Mouse (Mus musculus): ENCODE data around the gene Mtmr14.

The Mtmr14 gene

GRCm38 (mm10) chr6:113276846-113277245 is 39.2 kb downstream of the Mtmr14 start:
- peak; percentile 35 to 66 for DNase-seq (ENCODE audit: low spot score in 2 of 2)

GRCm38 (mm10) chr6:113281676-113282075 is 44.0 kb downstream of the Mtmr14 start:
- no peak for DNase-seq (ENCODE audit: low spot score in 2 of 2)

GRCm38 (mm10) chr6:113282101-113282802 is 44.6 kb downstream of the Mtmr14 start, which contains the start of gene Cpne9:
Gene Cpne9 (plus strand): TSS chr6:113282307.
- peak in 1 of 2 experiments; percentile 53 for DNase-seq (ENCODE audit: low spot score in 2 of 2)

- peak in 1 of 2 experiments; percentile 25 for DNase-seq (ENCODE audit: low spot score in 2 of 2)
Measured at GRCm38 (mm10) chr6:113282969-113283368, 45.3 kb downstream of the Mtmr14 start.

- no peak for DNase-seq (ENCODE audit: low spot score in 2 of 2)
Measured at GRCm38 (mm10) chr6:113283500-113283899, 45.9 kb downstream of the Mtmr14 start.

- no peak for DNase-seq (ENCODE audit: low spot score in 2 of 2)
Measured at GRCm38 (mm10) chr6:113284931-113285330, 47.3 kb downstream of the Mtmr14 start.

- no peak for DNase-seq (ENCODE audit: low spot score in 2 of 2)
Measured at GRCm38 (mm10) chr6:113286316-113286715, 48.7 kb downstream of the Mtmr14 start.

GRCm38 (mm10) chr6:113287236-113287635 is 49.6 kb downstream of the Mtmr14 start:
- peak; percentile 62 to 76 for DNase-seq (ENCODE audit: low spot score in 2 of 2)

- DNase-seq (ENCODE audit: low spot score in 2 of 2) = no peak
Measured at GRCm38 (mm10) chr6:113289346-113289745, 51.7 kb downstream of the Mtmr14 start.

- no peak for DNase-seq (ENCODE audit: low spot score in 2 of 2)
Measured at GRCm38 (mm10) chr6:113290346-113290745, 52.7 kb downstream of the Mtmr14 start.

- DNase-seq (ENCODE audit: low spot score in 2 of 2) = no peak
Measured at GRCm38 (mm10) chr6:113292938-113293337, 55.3 kb downstream of the Mtmr14 start.

GRCm38 (mm10) chr6:113296046-113296445 is 58.4 kb downstream of the Mtmr14 start:
- DNase-seq (ENCODE audit: low spot score in 2 of 2) = no peak

- no peak for DNase-seq (ENCODE audit: low spot score in 2 of 2)
Measured at GRCm38 (mm10) chr6:113296639-113297038, 59.0 kb downstream of the Mtmr14 start.

- no peak for DNase-seq (ENCODE audit: low spot score in 2 of 2)
Measured at GRCm38 (mm10) chr6:113301350-113301749, 63.7 kb downstream of the Mtmr14 start.

- DNase-seq (ENCODE audit: low spot score in 2 of 2) = no peak
Measured at GRCm38 (mm10) chr6:113302258-113302657, 64.6 kb downstream of the Mtmr14 start.

GRCm38 (mm10) chr6:113306322-113306985 is 68.8 kb downstream of the Mtmr14 start:
- DNase-seq (ENCODE audit: low spot score in 2 of 2) = peak; percentile 99 to 100

- DNase-seq (ENCODE audit: low spot score in 2 of 2) = no peak
Measured at GRCm38 (mm10) chr6:113306986-113307349, 69.3 kb downstream of the Mtmr14 start, which contains the start of gene Brpf1. Gene Brpf1 (plus strand): TSS chr6:113307137.

GRCm38 (mm10) chr6:113307481-113308121 is 70.0 kb downstream of the Mtmr14 start:
- peak in 1 of 2 experiments; percentile 20 for DNase-seq (ENCODE audit: low spot score in 2 of 2)

- peak; percentile 41 to 58 for DNase-seq (ENCODE audit: low spot score in 2 of 2)
Measured at GRCm38 (mm10) chr6:113308141-113308540, 70.5 kb downstream of the Mtmr14 start.

- DNase-seq (ENCODE audit: low spot score in 2 of 2) = no peak
Measured at GRCm38 (mm10) chr6:113315972-113316371, 78.3 kb downstream of the Mtmr14 start.

- DNase-seq (ENCODE audit: low spot score in 2 of 2) = peak; percentile 98 to 99
Measured at GRCm38 (mm10) chr6:113326533-113327315, 89.1 kb downstream of the Mtmr14 start, which contains the start of gene Ogg1. Gene Ogg1 (plus strand): TSS chr6:113326972.

GRCm38 (mm10) chr6:113329396-113329795 is 91.8 kb downstream of the Mtmr14 start:
- DNase-seq (ENCODE audit: low spot score in 2 of 2) = no peak
